Mouse (Mus musculus) bone marrow, adult 2 months (tissue): ENCODE measurements around the gene Sgsm2.

ENCODE experiments used
- CTCF ChIP-seq: fragments of 200-500 bp; IDR thresholded peaks from 2 replicates; pipeline ENCODE4 v1.5.1; 2011; ENCODE audit warnings: low read length, control low read depth; ENCODE audit not compliant: control insufficient read depth, insufficient read depth
- POLR2A ChIP-seq: fragments of 200-500 bp; IDR thresholded peaks from 2 replicates; pipeline ENCODE4 v1.6.1; 2011; ENCODE audit warnings: low read depth, mild to moderate bottlenecking, control low read depth, low read length, borderline replicate concordance; ENCODE audit not compliant: control insufficient read depth

GRCm38 (mm10) chr11:74869603-74870002, 27.3 kb downstream of the Sgsm2 start:
- TF ChIP-seq CTCF (no peak), POLR2A (no peak)
